Mouse (Mus musculus): ENCODE data around the gene Gabpb2.
"Not testable (repeated sequence)": the region's sequence is repeated elsewhere in the genome, so short reads cannot be mapped to it uniquely, and the experiment has no call there.

Gene Gabpb2

DNA sequence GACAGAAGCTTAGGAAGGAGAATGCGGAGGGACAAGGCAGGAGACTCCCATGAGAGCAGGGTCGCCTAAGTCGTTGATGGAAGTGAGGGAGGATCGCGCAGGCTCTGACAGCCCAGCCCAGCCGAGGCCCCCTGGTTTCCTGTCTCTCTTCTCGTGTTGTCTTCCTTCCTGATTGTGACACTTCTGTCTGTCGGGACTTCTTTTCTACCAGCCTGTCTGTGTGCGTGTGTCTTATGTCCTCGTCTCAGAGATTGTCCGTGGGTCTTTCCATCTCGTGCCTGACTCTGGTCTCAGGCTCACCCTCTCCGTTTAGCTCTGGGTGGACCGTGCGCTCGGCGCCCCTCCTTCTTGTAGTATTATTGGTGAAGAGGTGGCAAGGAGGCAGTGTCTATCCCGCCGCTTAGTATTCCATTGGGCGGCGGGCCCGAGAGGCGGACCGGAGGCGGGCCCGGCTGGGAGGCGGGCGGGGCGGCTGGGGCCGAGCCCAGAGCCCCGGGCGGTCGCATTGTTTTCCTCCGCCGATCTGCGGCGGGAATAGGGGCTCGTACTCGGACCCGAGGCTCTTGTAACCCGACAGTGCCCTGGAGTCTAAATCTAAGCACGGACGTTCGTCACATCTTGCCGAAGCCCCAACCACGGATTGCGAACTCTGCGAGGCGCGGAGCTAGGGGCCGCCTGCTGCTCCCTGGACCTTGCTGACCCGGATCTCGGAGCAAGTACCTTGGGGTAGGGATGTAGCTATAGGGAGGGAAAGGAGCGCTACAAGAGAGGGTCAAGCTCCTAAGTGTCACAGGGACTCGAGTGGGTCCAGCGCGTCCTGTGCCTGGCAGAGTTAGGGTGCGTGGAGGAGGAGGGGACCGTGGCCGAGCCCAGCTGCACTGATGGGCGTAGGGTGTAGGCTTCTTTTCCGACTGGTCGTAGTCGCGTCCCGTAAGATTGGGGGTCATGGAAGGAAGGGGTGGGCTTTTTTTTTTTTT is 57.4 kb downstream of the Gabpb2 start, which contains the start of gene Sema6c:
Gene Sema6c, plus strand, starts transcription at position 471 of the 977 bp plus-strand sequence.
- peak; percentile 52 for DNase-seq (ENCODE audit: low spot score)

DNA sequence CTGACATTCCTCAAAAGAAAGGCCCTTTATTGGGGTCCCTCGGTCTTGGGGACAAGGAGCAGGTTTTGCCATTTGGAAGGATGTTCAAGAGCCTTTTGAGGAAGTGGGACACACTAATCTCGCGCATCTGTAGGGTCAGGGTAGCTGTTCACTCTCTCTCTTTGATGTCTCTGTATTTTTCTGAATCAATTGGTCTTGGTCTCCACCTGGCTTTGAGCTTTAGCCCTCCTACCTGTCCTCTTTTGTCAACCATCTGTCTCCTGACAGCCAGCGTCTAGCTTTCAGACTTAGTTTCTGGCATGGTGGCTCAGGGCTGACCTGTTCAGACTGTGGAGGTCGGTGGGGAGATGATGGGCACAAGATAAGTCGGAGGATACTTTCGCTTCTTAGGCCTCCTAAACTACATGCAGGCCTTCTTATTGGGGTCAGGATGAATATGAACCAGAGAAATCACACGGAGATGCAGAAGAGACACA is 58.2 kb downstream of the Gabpb2 start:
- DNase-seq (ENCODE audit: low spot score): no peak

DNA sequence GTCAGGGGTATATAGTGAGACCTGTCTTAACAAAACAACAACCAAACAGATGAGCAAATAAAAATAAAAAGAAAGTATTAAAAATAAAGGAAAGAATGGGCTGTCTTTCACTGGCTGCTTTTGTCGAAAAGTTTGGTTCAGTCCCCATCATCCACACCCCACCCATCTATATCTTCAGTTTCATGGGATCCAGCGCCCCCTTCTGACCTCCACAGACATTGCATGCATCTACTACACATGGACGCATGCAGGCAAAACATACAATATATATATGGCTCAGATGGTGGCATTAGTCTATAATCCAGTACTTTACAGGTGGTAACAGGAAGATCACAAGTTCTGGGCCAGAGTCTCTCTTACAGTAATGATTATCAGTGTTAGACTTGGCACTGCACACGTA is 63.8 kb downstream of the Gabpb2 start:
- DNase-seq (ENCODE audit: low spot score): no peak

DNA sequence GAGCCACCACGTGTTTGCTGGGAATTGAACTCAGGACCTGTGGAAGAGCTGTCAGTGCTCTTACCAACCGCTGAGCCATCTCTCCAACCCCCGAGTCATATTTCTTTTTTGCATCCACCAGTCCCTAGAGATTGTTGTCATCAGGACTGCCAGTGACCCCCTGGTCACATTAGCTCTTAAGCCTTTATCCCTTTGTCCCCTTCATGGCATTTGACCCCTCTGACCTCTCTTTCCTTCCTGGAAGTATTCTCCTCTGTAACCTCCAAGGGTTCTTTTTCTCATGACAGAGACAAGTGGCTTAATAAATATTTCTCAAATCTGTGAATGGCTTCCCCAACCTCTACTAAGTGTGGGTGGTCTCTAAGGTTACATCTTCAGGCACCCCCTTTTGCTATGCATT is 69.8 kb downstream of the Gabpb2 start:
- no peak for DNase-seq (ENCODE audit: low spot score)

DNA sequence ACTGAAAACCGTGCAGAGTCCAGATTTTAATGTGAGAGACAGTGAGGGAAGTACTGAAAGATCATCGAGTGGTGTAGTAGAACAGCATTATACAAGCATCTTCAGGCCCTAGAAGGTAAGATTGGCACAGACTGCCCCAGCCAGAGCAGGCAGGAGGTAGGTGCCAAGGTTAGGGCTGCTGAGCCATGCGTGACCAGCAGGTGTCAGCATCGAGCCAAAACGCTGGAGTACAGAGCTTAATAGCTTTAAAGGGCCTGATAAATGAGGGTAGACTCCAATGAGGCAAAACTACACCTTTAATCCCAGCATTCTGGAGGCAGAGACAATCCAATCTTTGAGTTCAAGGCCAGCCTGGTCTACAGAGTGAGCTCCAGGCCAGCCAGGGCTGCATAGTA is 75.1 kb downstream of the Gabpb2 start:
- DNase-seq (ENCODE audit: low spot score): peak; percentile 58

DNA sequence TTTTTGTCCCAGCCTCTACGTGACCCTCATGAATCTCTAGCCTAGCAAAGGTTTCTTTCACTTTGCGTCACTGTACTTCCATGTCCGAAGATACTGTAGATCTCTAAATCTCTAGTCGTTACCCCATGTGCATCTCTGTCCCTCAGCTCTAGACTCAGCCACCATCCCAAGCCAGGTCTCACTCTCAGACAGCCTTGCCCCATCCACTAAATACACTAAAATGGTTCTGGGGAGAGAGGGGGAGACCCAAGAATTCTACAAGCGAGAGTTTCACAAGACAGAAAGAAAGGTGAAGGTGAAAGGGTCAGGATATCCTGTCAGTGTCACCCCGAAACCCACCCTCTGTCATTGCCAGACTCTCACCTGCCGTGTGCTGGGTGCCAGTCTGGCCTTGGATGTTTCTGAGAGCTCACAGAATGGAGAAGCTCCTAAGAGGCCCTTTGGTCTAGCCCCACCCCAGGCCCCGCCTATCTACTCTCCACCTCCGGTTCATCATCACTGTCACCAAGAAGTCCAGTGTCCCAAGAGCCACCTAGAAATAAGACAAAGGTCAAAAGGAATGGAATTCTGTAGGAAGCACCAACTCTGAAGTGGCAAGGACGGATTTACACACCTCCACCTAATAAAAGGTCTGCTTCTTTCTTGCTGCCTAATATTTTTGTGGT is 75.6 kb downstream of the Gabpb2 start, which contains the start of gene Tnfaip8l2:
Gene Tnfaip8l2, minus strand, starts transcription at position 409 of the 665 bp plus-strand sequence.
- DNase-seq (ENCODE audit: low spot score): no peak

DNA sequence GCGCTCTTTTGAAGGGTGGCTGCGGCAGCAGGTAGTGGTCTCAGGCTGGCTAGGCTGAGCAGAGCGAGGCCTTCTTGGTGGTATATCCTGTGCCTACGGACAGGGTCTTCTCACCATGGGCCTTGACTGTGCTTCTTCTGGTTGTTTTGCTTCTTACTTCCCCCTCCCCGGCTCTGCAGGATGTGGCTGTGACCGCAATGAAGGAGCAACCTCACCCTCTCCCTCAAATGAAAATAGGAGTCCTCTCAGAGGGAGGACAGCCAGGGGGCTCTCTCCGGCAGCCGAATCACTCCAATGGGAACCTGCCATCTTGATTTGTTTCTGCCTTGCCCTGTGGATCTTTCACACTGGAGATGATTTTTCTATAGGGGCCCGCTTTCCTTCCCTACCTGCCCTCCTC is 76.2 kb downstream of the Gabpb2 start:
- DNase-seq (ENCODE audit: low spot score): no peak

DNA sequence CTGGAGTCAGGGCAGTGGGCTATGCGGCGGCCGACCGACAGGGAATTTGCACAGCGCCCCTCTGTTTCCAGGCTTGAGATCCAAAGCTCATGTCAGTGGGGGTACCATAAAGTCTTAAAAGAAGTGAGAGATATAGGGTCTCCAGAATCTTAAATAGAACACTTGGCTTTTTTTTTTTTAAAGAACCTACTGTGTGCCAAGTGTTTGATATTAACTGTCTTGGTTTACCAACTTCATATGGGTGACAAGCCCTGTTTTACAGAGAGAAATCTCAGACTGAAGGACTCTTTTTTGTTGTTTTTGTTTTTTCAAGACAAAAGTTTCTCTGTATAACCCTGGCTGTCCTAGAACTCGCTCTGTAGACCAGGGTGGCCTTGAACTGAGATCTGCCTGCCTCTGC is 76.9 kb downstream of the Gabpb2 start:
- DNase-seq (ENCODE audit: low spot score): no peak

DNA sequence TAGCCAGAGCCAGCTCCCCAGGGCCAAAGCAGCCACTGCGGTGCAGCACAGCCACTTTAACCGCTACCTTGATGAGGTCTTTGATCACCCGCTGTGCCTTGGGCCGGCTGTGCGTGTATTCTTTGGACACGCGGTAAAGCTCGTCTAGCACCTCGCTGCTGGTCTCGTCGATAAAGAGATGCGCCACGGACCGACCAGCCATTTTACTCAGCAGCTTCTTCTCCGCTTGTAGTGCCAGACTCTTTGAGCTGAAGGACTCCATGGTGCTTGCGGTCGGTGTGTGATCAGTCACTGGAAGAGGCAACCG is 77.5 kb downstream of the Gabpb2 start:
- no peak for DNase-seq (ENCODE audit: low spot score)

DNA sequence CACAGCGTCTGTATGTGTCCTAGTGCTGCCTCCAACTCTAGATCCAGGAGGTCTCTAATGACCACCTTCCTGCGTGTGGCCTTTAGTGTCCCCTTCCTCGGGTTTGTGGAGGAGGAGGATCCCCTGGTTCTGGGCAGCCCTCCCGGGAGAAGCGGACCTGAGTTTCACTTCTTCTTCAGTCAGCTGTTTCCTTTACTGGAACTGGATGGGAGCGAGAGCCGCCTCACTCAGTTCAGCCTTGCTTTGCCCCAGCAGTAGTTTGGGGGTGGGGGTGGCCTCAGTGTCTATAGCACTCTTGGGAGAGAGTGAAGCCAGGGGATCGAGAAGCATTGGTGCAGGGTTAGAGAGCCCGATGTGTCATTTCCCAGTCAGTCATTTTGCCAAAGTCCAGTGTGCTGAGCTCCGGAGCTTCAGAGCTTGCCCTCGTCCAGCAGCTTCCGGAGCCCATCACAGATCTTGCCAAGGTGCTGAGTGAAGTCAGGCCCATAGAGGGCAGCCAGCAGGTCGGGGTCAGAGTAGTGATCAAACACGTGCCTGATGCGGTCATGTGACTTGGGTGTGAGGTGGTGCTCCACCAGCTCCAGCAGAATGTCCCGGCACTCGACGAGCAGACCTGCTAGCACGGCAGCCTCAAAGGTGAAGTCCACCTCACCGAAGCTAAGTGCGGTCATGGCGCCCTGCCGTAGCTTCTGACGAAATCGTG is 78.0 kb downstream of the Gabpb2 start:
- DNase-seq (ENCODE audit: low spot score): no peak

DNA sequence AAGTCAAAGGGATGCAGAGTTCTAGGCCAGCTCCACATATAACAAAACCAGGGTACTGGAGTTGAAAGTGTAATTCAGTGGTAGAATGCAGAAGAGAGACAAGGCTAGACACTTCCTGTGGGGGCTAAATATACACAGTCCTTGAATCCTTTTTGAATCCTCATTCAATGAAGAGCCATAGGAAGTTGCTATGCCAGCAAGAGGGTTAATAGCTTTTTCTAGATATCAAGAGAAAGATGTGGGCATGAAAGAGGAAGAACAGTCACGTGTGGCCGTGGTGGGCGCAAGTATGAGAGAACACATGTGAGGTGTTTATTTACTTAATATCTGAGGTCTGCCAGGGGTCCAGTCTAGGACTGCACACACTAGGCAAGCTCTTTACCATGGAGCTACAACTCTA is 81.4 kb downstream of the Gabpb2 start:
- no peak for DNase-seq (ENCODE audit: low spot score)

DNA sequence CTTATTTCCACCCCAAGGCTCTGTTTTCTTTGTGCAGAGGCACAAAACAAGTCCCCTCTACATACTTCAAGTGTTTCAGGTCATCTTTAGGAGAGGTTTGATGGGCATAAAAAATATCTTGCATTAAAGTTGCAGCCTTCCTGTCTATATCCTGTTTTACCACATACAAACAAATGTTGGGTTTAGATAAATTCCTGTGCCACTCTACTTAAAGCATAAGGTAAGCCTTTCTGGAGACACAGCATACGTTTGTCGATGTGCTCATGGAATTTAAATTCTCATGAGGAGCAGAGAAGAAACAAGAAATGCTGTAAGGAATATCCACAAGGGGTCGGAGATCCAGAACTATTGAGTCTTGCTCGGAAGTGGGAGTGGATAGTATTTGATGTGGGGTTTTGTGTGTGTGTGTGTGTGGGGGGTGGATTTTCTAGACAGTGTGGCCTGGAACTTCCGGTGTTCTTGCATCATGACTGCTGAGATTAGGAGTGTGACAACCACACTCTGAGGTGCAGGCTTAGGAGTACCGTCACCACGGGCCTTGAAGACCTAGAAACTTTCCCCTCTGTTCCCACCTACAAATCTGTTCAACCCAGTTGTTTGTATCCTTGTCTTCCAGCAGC is 82.2 kb downstream of the Gabpb2 start:
- DNase-seq (ENCODE audit: low spot score): no peak

DNA sequence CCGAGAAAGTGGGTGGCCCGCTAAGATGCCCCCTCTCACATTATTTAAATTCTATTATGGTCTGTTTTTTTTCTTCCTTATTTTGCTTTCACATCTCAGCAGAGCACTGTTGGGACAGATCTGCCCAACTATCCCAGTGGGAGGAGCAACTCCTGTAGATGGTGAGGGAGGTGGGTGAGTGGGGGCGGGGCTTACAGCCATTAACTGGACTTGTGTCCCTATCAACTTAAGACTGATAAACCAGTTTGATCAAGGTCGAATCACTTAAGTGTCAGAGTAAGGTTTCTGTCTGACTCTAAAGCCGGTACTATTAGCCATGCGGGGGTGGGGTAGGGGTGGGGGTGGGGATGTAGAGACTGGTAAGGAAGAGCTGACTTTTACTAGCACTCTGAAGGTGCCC is 82.7 kb downstream of the Gabpb2 start:
- no peak for DNase-seq (ENCODE audit: low spot score)

DNA sequence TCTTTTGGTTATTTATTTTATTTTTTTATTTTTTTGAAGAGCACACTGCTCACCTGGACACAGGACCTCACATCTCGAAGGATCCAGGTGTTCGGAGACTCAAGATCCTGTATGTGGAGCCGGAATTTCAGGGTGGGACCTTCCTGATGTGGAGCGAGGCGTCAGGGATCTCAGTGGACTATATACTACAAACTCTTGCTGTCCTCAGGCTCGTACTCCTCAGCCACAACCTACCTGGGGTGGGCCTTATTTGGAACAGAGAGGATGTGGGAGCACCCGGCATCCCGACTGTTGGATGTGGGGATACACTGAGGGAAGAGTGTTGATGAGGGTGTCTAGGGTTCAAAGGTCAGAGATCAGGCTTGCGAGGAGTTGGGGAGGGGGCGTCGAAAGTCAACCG is 83.6 kb downstream of the Gabpb2 start:
- DNase-seq (ENCODE audit: low spot score): not testable (repeated sequence)

DNA sequence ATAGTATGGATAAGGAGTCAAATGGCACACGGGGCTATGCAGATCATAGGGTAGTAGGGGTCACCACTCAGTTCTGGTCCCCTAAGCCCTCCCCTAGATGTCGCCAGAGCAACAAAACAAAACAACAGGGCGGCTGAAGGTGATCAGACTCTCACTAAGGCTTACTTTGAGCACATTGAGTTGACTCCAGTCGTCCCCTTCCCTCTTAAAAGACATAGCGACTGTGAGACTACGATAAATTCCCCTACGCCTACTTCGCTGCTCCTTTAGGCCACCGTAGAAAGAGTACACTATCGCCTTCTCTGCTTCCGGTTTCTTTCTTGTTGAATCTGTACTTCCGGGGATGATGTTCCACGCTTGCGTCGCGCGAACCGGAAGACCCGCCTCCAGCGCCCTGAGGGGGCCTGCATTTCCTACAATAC is 84.0 kb downstream of the Gabpb2 start, which contains the start of the genes Scnm1 and Lysmd1:
Gene Scnm1, minus strand, starts transcription at position 332 of the 422 bp plus-strand sequence.
Gene Lysmd1, plus strand, starts transcription at position 409 of the 422 bp plus-strand sequence.
- no peak for DNase-seq (ENCODE audit: low spot score)

DNA sequence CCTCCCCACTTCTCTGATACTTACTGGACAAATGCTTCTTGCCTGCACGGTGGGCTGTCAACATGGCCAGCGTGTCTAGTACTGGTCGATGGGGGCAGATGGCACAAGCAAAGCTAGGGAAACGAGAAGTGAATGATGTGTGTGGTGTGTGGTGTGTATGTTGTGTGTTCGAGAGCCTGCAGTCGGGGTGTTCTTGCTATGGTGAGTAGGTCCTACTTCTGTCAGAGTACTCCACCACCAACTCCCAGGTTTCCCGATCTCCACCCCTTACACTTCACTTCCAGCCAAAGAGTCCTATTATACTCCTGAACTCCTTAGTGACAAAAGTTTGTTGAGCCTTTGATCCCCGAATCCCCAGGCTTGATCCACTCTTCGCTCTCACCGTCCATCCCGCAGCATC is 84.5 kb downstream of the Gabpb2 start:
- no peak for DNase-seq (ENCODE audit: low spot score)

DNA sequence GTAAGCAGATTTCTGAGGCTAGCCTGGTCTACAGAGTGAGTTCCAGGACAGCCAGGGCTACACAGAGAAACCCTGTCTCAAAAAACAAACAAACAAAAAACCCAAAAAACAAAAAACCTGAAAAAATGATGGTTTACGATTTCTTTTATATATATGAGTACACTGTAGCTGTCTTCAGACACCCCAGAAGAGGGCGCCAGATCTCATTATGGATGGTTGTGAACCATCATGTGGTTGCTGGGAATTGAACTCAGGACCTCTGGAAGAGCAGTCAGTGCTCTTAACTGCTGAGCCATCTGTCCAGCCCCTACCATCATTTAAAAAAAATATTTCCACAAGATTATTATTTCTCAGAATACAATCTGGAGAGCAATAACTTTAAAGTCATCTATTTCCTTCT is 85.3 kb downstream of the Gabpb2 start:
- not testable (repeated sequence) for DNase-seq (ENCODE audit: low spot score)
